Mouse (Mus musculus) thymus, adult 2 months (tissue): ENCODE measurements around the gene Htr1b. TPM values are rescaled to one million over a fixed set of nuclear protein-coding genes. Genes with fewer than 3 reads are reported as not detected.
A peak's percentile ranks its signal among the peaks of the same experiment; 100 is the strongest.

ENCODE experiments used
- DNase-seq: peaks from one replicate; pipeline ENCODE4 v3.0.0; 2021
- H3K27ac ChIP-seq: fragments of 200-500 bp; 2 replicates; pipeline ENCODE4 v1.5.1; 2012; ENCODE audit warnings: low read length, control low read depth; ENCODE audit not compliant: control insufficient read depth, insufficient read depth
- H3K27me3 ChIP-seq: fragments of 200-500 bp; 2 replicates; pipeline ENCODE4 v1.6.1; 2012; ENCODE audit warnings: mild to moderate bottlenecking, low read length, moderate library complexity, mixed read lengths; ENCODE audit not compliant: control insufficient read depth, insufficient read depth
- H3K36me3 ChIP-seq: fragments of 200-500 bp; 2 replicates; pipeline ENCODE4 v1.6.1; 2012; ENCODE audit warnings: mild to moderate bottlenecking, low read length, moderate library complexity; ENCODE audit not compliant: control insufficient read depth, insufficient read depth
- H3K4me1 ChIP-seq: fragments of 200-500 bp; replicated peaks from 2 replicates; pipeline ENCODE4 v1.6.1; 2012; ENCODE audit warnings: low read length; ENCODE audit not compliant: control insufficient read depth, insufficient read depth
- H3K4me3 ChIP-seq: fragments of 200-500 bp; 2 replicates; pipeline ENCODE4 v1.5.1; 2012; ENCODE audit warnings: mild to moderate bottlenecking, low read length, control low read depth, moderate library complexity; ENCODE audit not compliant: control insufficient read depth, insufficient read depth
- CTCF ChIP-seq: fragments of 200-500 bp; IDR thresholded peaks from 2 replicates; pipeline ENCODE4 v1.5.1; 2012; ENCODE audit warnings: mild to moderate bottlenecking, control low read depth, low read length, moderate library complexity, borderline replicate concordance; ENCODE audit not compliant: control insufficient read depth, poor library complexity, insufficient read depth; ENCODE audit errors: extremely low read depth
- POLR2A ChIP-seq: fragments of 200-500 bp; IDR thresholded peaks from 2 replicates; pipeline ENCODE4 v1.6.1; 2012; ENCODE audit warnings: mild to moderate bottlenecking, low read length, control low read depth, moderate library complexity; ENCODE audit not compliant: control insufficient read depth, poor library complexity, insufficient read depth; ENCODE audit errors: extremely low read depth
- WGBS: fragments of 180-500 bp; shearing (Covaris S2); methylation state at CpG from one replicate; pipeline ENCODE4 v1.1.7; 2018; 5-methylcytosine and 5-hydroxymethylcytosine counted together
- polyA plus RNA-seq: library from polyadenylated mRNA; depleted of rRNA; stranded (reverse); fragments of >200 nt; gene quantifications from 2 replicates; pipeline ENCODE4 v1.2.3, GENCODE M21; 2012; rRNA removed

Gene Htr1b
- polyA plus RNA-seq, 1 experiment = 1.5 TPM

- TF ChIP-seq CTCF (no peak), POLR2A (no peak)
- WGBS = 8% methylated on average over 27 of the region's 27 CpGs
- no peak overlapping the region for H3K27ac ChIP-seq
- no peaks in the 10 kb centered on the region for H3K36me3 ChIP-seq
- H3K4me3 ChIP-seq = peak overlapping the region; percentile 13
- peaks cover 14% of the 10 kb centered on the region for H3K4me1 ChIP-seq
- peaks cover 10% of the 10 kb centered on the region; the same call in 1 of the 2 replicates for H3K27me3 ChIP-seq
- peak; percentile 10 for DNase-seq
These were observed 2.0 kb downstream of the Htr1b start for GRCm38 (mm10) chr9:81631581-81632091.

GRCm38 (mm10) chr9:81626899-81627606 is 6.6 kb downstream of the Htr1b start:
- peak; percentile 60 for DNase-seq

GRCm38 (mm10) chr9:81625898-81626297 is 7.7 kb downstream of the Htr1b start:
- no peak overlapping the region for H3K27ac ChIP-seq
- no peaks in the 10 kb centered on the region for H3K27me3 ChIP-seq
- no peak for DNase-seq
- no peaks in the 10 kb centered on the region for H3K36me3 ChIP-seq
- H3K4me3 ChIP-seq = no peak overlapping the region
- TF ChIP-seq POLR2A = no peak
- TF ChIP-seq CTCF = no peak
- H3K4me1 ChIP-seq = no peaks in the 10 kb centered on the region

More at GRCm38 (mm10) chr9:81626899-81627606, 6.6 kb downstream of the Htr1b start:
- Histone ChIP-seq H3K27me3 (no peaks in the 10 kb centered on the region), H3K4me1 (peaks cover 6% of the 10 kb centered on the region), H3K36me3 (no peaks in the 10 kb centered on the region), H3K4me3 (no peak overlapping the region), H3K27ac (no peak overlapping the region)
- WGBS = 50% methylated on average over 9 of the region's 9 CpGs
- TF ChIP-seq CTCF = peak; percentile 88
- TF ChIP-seq POLR2A = no peak

- TF ChIP-seq CTCF = no peak
- no peak for TF ChIP-seq POLR2A
These were observed 10.8 kb downstream of the Htr1b start for GRCm38 (mm10) chr9:81622873-81623272.

DNA sequence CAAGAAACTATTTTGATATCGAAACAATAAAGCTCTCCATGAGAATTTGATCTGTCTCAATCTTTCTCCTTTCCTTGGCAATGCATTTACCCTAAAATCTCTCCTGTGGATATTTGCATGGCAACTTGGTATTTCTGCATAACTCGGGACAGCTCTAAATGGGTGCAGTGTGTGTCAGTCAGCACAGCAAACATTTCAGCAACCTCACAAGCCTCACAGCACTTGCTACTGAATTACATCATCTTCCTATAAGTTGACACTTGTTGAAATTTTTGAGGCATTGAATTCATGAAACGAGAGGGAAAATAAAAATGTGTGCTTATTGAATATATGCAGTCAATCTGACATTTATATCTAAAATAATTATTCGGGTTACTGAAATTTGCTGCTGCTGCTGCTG is 22.6 kb downstream of the Htr1b start:
- TF ChIP-seq POLR2A = no peak
- no peak for TF ChIP-seq CTCF

More at GRCm38 (mm10) chr9:81622873-81623272, 10.8 kb downstream of the Htr1b start:
- WGBS = 90% methylated on average over 5 of the region's 5 CpGs
- no peak for DNase-seq
- Histone ChIP-seq H3K27me3 (no peaks in the 10 kb centered on the region), H3K4me1 (no peaks in the 10 kb centered on the region), H3K27ac (no peak overlapping the region), H3K4me3 (no peak overlapping the region), H3K36me3 (no peaks in the 10 kb centered on the region)

More for the DNA sequence above, 22.6 kb downstream of the Htr1b start:
- Histone ChIP-seq H3K27ac (no peak overlapping the region), H3K4me1 (no peaks in the 10 kb centered on the region), H3K27me3 (no peaks in the 10 kb centered on the region), H3K36me3 (no peaks in the 10 kb centered on the region), H3K4me3 (no peak overlapping the region)
- no peak for DNase-seq
- 89% methylated on average over 4 of the region's 4 CpGs for WGBS

Other genes with a start within 250 kb of the Htr1b start
- gene Mei4, start 229.8 kb upstream of the Htr1b start, polyA plus RNA-seq = 0.78 and 1.0 TPM in 2 replicates